ENCODE assay signal across 8 mouse cellular contexts in the genomic region with DNA sequence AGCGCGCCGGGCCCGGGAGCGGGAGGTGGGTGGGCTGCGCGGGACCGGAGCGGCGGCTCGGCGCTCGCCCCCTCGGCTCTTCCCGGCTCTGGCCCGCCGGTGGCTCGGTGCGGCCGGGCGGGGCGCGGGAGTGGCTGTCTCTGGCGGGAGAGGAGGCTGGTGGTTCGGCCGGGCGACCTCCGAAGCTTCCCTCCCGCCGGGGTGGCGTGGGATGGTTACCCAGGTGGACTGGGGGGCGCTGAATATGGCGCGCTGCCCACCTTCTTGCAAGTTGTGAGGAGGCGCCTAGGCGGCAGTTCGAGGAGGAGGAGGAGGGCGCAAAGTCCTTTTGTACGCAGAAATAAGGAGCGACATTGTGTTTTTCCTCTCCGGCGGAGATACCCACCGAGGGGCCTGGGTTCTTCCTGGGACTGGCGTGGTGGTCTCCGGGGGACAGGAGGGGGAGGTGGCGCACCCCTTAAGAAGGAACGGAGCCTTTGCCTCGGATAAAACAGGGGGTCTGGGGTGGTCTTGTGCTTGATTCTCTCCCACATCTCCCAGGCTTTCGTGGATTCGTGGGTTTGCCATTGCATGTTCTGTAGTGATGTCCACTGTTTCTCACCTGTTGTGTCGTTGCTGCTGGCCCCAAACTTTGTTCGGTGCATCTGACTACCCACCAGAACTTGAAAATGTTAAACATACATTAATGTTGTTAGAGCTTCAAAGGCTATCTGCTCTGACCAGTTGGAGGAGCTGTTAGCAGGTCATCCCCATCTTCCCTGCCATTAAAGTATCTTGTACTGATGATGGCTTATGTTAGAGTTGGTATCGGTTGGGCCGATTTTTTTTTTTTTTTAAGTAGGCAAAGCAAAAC. TPM values are rescaled to one million over a fixed set of nuclear protein-coding genes. Genes with fewer than 3 reads are reported as not detected.
DNase-seq lines count a peak whose midpoint lies in the region; ATAC-seq and TF ChIP-seq lines count a peak whose summit lies in the region.

No protein-coding gene starts in this region.

- no peak for ATAC-seq in G1E (ENCODE audit: extremely low read depth, insufficient number of reproducible peaks, low FRiP score, poor library complexity, severe bottlenecking)
- peak; percentile 34 for ATAC-seq in forebrain, embryonic 15.5 days (replicated peaks)
- peak; percentile 31 for ATAC-seq in lung, embryonic 16.5 days (ENCODE audit: low read depth)

- WGBS in forebrain, embryonic 15.5 days: under 1% methylated on average over 50 of the region's 54 CpGs
- WGBS in lung, embryonic 16.5 days: under 1% methylated on average over 47 of the region's 54 CpGs

- peak overlapping the region; percentile 85 for H3K4me3 ChIP-seq in G1E (ENCODE audit: low read depth, low read length)
- peak overlapping the region; percentile 78 for H3K4me3 ChIP-seq in forebrain, embryonic 15.5 days
- H3K4me3 ChIP-seq in lung, embryonic 16.5 days (ENCODE audit: low read length): peak overlapping the region; percentile 72

- peaks cover 49% of the 10 kb centered on the region for H3K4me1 ChIP-seq in G1E (ENCODE audit: insufficient read depth, low read depth, low read length)
- peaks cover 44% of the 10 kb centered on the region for H3K4me1 ChIP-seq in forebrain, embryonic 15.5 days
- peaks cover 12% of the 10 kb centered on the region; the same call in 1 of the 2 replicates for H3K4me1 ChIP-seq in lung, embryonic 16.5 days (replicated peaks; ENCODE audit: control insufficient read depth, insufficient read depth, low read length)

- intact Hi-C loops in heart, postnatal 25 days (cut with DNase I): loop anchor here (5.0 kb wide), 2 partner anchors 61 to 281 kb away; a partner anchor contains a TSS

- H3K27ac ChIP-seq in forebrain, embryonic 15.5 days (replicated peaks): peak overlapping the region; percentile 100
- H3K27ac ChIP-seq in lung, embryonic 16.5 days (ENCODE audit: low read length): peak overlapping the region; percentile 99

- TF ChIP-seq CTCF in G1E (IDR thresholded peaks at IDR 0.05; ENCODE audit: low read depth, low read length): no peak

- H3K27me3 ChIP-seq in G1E (ENCODE audit: insufficient read depth, low read length): no peaks in the 10 kb centered on the region
- H3K27me3 ChIP-seq in forebrain, embryonic 15.5 days: no peaks in the 10 kb centered on the region
- H3K27me3 ChIP-seq in lung, embryonic 16.5 days (ENCODE audit: control insufficient read depth, insufficient read depth, low read depth, low read length): no peaks in the 10 kb centered on the region

- H3K9me3 ChIP-seq in G1E (replicated peaks): no peaks in the 10 kb centered on the region
- no peaks in the 10 kb centered on the region for H3K9me3 ChIP-seq in forebrain, embryonic 15.5 days
- no peaks in the 10 kb centered on the region for H3K9me3 ChIP-seq in lung, embryonic 16.5 days (ENCODE audit: control insufficient read depth, low read length)

- DNase-seq in G1E (ENCODE audit: low spot score): peak; percentile 60
- peak; percentile 72 for DNase-seq in cerebellum, adult 11-12 months
- DNase-seq in heart, postnatal 25 days (ENCODE audit: low spot score): peak; percentile 35
- peak; percentile 39 to 46 for DNase-seq in layer of hippocampus, adult 18-20 months (ENCODE audit: low spot score in 2 of 2)
- peak; percentile 44 for DNase-seq in ovary, postnatal 10 days (ENCODE audit: low spot score)
- peak; percentile 63 for DNase-seq in thymus, postnatal 0 days (ENCODE audit: low spot score)

- H3K9ac ChIP-seq in forebrain, embryonic 15.5 days (replicated peaks): peak overlapping the region; percentile 100
- H3K9ac ChIP-seq in lung, embryonic 16.5 days (ENCODE audit: low read length): peak overlapping the region; percentile 98

- peak overlapping the region; percentile 69 for H3K4me2 ChIP-seq in forebrain, embryonic 15.5 days (replicated peaks)
- H3K4me2 ChIP-seq in lung, embryonic 16.5 days (ENCODE audit: low read depth, low read length): peak overlapping the region; percentile 77

- H3K36me3 ChIP-seq in G1E (replicated peaks): peaks cover 24% of the 10 kb centered on the region
- no peaks in the 10 kb centered on the region for H3K36me3 ChIP-seq in forebrain, embryonic 15.5 days
- no peaks in the 10 kb centered on the region for H3K36me3 ChIP-seq in lung, embryonic 16.5 days (ENCODE audit: control insufficient read depth, insufficient read depth, low read length)

RNA-seq across cellular contexts. Expression of a gene that starts 0.9 kb away (rescaled TPM):
- total RNA-seq in G1E (2014; fragmentation: Nextera tagmentation) (47.4 and 52.4 TPM in 2 replicates), G1E (2017) (79.0 and 79.3 TPM in 2 replicates)
- polyA plus RNA-seq in G1E (2012): 8.3 and 9.7 TPM in 2 replicates
- polyA plus RNA-seq in forebrain, embryonic 15.5 days (2015; fragmentation: Nextera tagmentation; extraction: Ambion mirVana): 56.3 and 59.6 TPM in 2 replicates
- total RNA-seq in heart, postnatal 25 days (2021): 10 to 100 TPM; 12.2 to 14.0 TPM
- 10 to 100 TPM; 22.9 to 24.1 TPM for total RNA-seq in layer of hippocampus, adult 18-20 months (2021)
- 59.0 and 59.4 TPM in 2 replicates for polyA plus RNA-seq in lung, embryonic 16.5 days (2015; fragmentation: Nextera tagmentation; extraction: Ambion mirVana)
- polyA plus RNA-seq in thymus, postnatal 0 days (2015; fragmentation: Nextera tagmentation; extraction: Ambion mirVana): 64.3 and 66.3 TPM in 2 replicates
